Mouse (Mus musculus) thymus, adult 2 months (tissue): ENCODE measurements at regions not wholly inside any gene's neighbourhood (a gene's known extent, or its start where the extent isn't known, plus 50 kb on each side); places are given as distances from the start of the nearest gene placed in this dataset.

Experiments
- DNase-seq: peaks from one replicate; pipeline ENCODE4 v3.0.0; 2021
- H3K27ac ChIP-seq: fragments of 200-500 bp; 2 replicates; pipeline ENCODE4 v1.5.1; 2012; ENCODE audit warnings: low read length, control low read depth; ENCODE audit not compliant: control insufficient read depth, insufficient read depth
- H3K27me3 ChIP-seq: fragments of 200-500 bp; 2 replicates; pipeline ENCODE4 v1.6.1; 2012; ENCODE audit warnings: mild to moderate bottlenecking, low read length, moderate library complexity, mixed read lengths; ENCODE audit not compliant: control insufficient read depth, insufficient read depth
- H3K36me3 ChIP-seq: fragments of 200-500 bp; 2 replicates; pipeline ENCODE4 v1.6.1; 2012; ENCODE audit warnings: mild to moderate bottlenecking, low read length, moderate library complexity; ENCODE audit not compliant: control insufficient read depth, insufficient read depth
- H3K4me1 ChIP-seq: fragments of 200-500 bp; replicated peaks from 2 replicates; pipeline ENCODE4 v1.6.1; 2012; ENCODE audit warnings: low read length; ENCODE audit not compliant: control insufficient read depth, insufficient read depth
- H3K4me3 ChIP-seq: fragments of 200-500 bp; 2 replicates; pipeline ENCODE4 v1.5.1; 2012; ENCODE audit warnings: mild to moderate bottlenecking, low read length, control low read depth, moderate library complexity; ENCODE audit not compliant: control insufficient read depth, insufficient read depth
- CTCF ChIP-seq: fragments of 200-500 bp; IDR thresholded peaks from 2 replicates; pipeline ENCODE4 v1.5.1; 2012; ENCODE audit warnings: mild to moderate bottlenecking, control low read depth, low read length, moderate library complexity, borderline replicate concordance; ENCODE audit not compliant: control insufficient read depth, poor library complexity, insufficient read depth; ENCODE audit errors: extremely low read depth
- POLR2A ChIP-seq: fragments of 200-500 bp; IDR thresholded peaks from 2 replicates; pipeline ENCODE4 v1.6.1; 2012; ENCODE audit warnings: mild to moderate bottlenecking, low read length, control low read depth, moderate library complexity; ENCODE audit not compliant: control insufficient read depth, poor library complexity, insufficient read depth; ENCODE audit errors: extremely low read depth
- WGBS: fragments of 180-500 bp; shearing (Covaris S2); methylation state at CpG from one replicate; pipeline ENCODE4 v1.1.7; 2018; 5-methylcytosine and 5-hydroxymethylcytosine counted together

DNA sequence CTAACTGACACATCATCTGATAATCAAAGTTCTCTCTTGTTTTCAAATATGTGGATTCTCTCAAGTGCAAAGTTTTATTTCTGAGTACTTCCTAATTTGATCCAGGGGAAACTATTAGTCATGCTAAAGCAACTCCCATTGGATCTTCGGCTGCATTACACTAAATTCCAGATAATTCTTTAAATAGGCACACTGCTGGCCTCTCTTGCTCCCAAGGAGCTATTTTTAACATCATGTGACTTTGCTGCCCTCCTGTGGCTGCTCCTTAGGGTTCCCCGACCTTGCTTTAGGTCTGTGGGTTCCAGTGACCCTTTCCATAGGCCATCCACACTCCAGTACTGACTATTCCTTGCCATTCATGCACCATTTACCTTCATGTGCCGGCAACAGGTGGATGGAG, 230.5 kb upstream of the Gm10295 start:
- Histone ChIP-seq H3K4me3 (no peak overlapping the region), H3K36me3 (no peaks in the 10 kb centered on the region), H3K27ac (no peak overlapping the region), H3K4me1 (no peaks in the 10 kb centered on the region), H3K27me3 (no peaks in the 10 kb centered on the region)
- 31% methylated on average over 3 of the region's 3 CpGs for WGBS
- DNase-seq = no peak
- TF ChIP-seq POLR2A = no peak
- TF ChIP-seq CTCF = no peak

DNA sequence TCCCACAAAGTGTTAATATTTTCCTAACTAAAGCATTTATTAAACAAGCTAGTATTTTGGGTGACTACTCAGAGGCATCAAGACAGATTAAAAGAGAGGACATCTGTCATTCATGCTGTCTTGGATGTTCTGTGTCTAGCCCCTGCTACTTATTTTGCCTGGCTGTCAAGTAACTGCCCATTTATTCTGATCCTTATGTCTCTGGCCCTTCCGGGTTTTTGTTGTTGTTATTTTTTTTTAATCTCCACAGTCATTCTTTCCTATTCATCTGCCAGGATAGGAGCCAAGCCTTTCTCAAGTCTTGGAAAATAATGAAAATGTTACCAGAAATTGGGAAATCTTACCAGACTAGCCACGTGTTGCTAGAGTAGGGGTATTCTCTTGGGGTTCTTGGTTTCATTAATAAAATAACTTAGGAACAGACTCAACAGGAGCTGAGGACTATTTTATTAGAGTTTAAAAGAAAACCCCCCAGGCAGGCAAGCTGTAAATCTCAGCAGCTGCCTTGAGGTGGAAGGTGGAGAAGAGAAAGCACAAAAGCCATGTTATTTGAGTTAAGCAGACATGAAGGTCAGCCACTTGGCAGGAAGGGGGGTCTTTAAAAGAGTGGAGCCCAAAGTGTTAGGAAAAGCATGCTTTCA, 209.1 kb upstream of the Gm10295 start:
- no peak for DNase-seq
- WGBS = 84% methylated on average over 2 of the region's 2 CpGs
- Histone ChIP-seq H3K4me1 (no peaks in the 10 kb centered on the region), H3K4me3 (no peak overlapping the region), H3K36me3 (no peaks in the 10 kb centered on the region), H3K27ac (no peak overlapping the region), H3K27me3 (no peaks in the 10 kb centered on the region)
- TF ChIP-seq POLR2A = no peak
- no peak for TF ChIP-seq CTCF

DNA sequence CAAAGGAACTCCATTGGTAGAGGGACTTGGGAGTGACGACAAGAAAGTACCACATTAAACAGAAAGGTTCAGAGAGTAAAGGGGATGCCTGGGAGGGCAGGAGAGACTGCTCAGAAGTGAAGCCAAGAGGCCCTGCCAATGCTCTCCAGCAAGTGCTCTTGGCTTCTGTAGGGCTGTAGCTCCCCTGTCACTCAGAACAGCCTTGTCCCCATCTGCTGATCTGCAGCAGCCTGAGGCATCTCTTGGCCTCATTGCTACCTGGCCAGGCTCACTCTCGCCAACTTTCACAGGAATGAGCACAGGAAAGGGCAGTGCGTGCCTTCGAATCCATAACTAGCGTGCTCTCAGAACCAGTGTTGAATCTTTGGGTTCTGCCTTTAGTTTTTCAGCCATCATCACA, 205.2 kb upstream of the Gm10295 start:
- TF ChIP-seq POLR2A (no peak), CTCF (no peak)
- Histone ChIP-seq H3K27ac (no peak overlapping the region), H3K4me3 (no peak overlapping the region), H3K36me3 (no peaks in the 10 kb centered on the region), H3K27me3 (no peaks in the 10 kb centered on the region), H3K4me1 (no peaks in the 10 kb centered on the region)
- no peak for DNase-seq
- 94% methylated on average over 5 of the region's 5 CpGs for WGBS

DNA sequence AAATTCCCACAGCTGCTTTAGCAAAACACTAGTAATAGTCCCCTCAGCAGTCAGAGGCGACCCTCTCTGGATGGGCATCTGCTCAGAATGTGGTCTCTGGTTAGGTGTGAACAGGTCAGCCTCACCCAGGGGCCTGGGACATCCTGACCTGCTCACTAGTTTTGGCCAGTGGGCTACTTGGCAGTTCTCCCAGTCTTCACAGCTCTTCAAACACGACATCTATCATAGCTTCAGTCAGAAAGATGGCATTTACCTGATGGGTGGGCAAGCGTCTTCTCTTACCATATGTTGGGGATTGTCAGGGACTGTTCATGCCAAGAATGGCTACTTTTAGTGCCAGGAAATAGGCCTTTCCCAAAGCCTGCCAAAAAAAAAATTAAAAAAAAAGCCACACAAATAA, 204.2 kb upstream of the Gm10295 start:
- 89% methylated on average over 3 of the region's 3 CpGs for WGBS
- no peak for TF ChIP-seq CTCF
- no peak for TF ChIP-seq POLR2A
- no peak for DNase-seq

DNA sequence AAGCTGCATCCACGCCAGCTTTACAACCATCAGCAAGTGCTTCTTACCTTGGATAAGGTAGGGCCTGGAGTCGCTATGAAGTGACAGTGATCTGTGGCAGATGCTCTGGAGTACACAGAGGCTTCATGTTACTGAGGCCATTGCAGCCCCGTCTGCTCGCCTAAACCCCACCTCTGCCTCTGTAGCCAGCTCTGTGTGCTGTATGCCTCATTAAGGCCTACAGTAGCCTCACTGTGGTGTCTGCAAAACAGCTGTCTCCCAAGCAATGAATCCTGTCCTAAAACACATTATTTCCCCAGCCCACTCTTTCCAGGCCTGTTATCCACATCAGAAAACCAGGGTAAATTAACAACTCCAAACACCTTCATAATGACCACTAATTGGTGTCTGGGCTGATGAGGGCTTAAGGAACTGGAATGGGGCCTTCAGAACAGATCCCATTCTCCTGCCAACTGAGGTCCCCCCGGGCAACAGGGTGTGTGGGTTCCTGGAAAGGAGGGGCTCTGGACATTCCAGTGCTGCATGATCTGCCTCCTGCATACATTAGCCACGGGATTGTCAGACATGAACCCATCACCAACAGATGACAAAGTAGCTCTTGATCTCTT, 195.4 kb upstream of the Gm10295 start:
- TF ChIP-seq CTCF (no peak), POLR2A (no peak)
- Histone ChIP-seq H3K27me3 (no peaks in the 10 kb centered on the region), H3K27ac (no peak overlapping the region), H3K4me1 (no peaks in the 10 kb centered on the region), H3K4me3 (no peak overlapping the region), H3K36me3 (no peaks in the 10 kb centered on the region)
- WGBS = 87% methylated on average over 6 of the region's 6 CpGs
- DNase-seq = no peak

More for the DNA sequence above, 204.2 kb upstream of the Gm10295 start:
- Histone ChIP-seq H3K4me3 (no peak overlapping the region), H3K36me3 (no peaks in the 10 kb centered on the region), H3K27ac (no peak overlapping the region), H3K27me3 (no peaks in the 10 kb centered on the region), H3K4me1 (no peaks in the 10 kb centered on the region)

DNA sequence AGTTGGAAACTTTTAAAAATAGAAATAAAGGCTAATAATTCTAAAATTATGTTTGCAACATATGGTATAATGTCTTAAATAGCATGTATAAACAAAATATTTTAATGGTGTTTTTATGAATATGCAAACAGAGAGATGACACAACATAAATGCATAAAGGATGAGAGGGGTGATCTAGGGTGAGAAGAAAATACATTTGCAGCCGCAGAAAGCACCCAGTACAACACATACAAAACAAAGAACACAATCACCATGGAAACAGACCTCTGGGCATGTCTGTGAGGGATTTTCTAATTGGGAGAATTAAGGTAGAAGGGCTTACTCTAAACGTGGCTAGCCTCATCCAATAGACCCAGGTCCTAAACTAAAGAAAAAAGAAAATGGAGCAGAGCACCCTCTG, 190.2 kb upstream of the Gm10295 start:
- Histone ChIP-seq H3K36me3 (no peaks in the 10 kb centered on the region), H3K27ac (no peak overlapping the region), H3K27me3 (no peaks in the 10 kb centered on the region), H3K4me3 (no peak overlapping the region), H3K4me1 (no peaks in the 10 kb centered on the region)
- no peak for DNase-seq
- TF ChIP-seq CTCF (no peak), POLR2A (no peak)
- 83% methylated on average over 2 of the region's 2 CpGs for WGBS
